Comparison of ENCODE assay signal across 27 mouse cellular contexts in genomic region chr3:116701601-116702000, GRCm38 (mm10). TPM values are rescaled to one million over a fixed set of nuclear protein-coding genes. Genes with fewer than 3 reads are reported as not detected.
A peak's percentile ranks its signal among the peaks of the same experiment; 100 is the strongest.
DNase-seq lines count a peak whose midpoint lies in the region; ATAC-seq and TF ChIP-seq lines count a peak whose summit lies in the region.
"Had no signal": no experiment of that assay in that cellular context is flagged by ENCODE, and none has a peak within 500 bp of the region (broad histone marks: within the 10 kb centered on the region; RNA-seq: fewer than 3 reads in every experiment).

No protein-coding gene starts in this region.

- no peaks in the 10 kb centered on the region for H3K27me3 ChIP-seq in stomach, embryonic 16.5 days (ENCODE audit: control insufficient read depth, insufficient read depth, low read length)
- no peaks in the 10 kb centered on the region for H3K27me3 ChIP-seq in hindbrain, embryonic 16.5 days (replicated peaks; ENCODE audit: control insufficient read depth, insufficient read depth, low read length)
- H3K27me3 ChIP-seq: embryonic facial prominence, embryonic 13.5 days; forebrain, embryonic 12.5 days; heart, embryonic 15.5 days; hindbrain, embryonic 13.5 days had no signal

- H3K9ac ChIP-seq in stomach, embryonic 16.5 days (ENCODE audit: low read length) = no peak overlapping the region
- H3K9ac ChIP-seq in hindbrain, embryonic 16.5 days (ENCODE audit: low read depth, low read length) = no peak overlapping the region
- H3K9ac ChIP-seq: embryonic facial prominence, embryonic 13.5 days; forebrain, embryonic 12.5 days; heart, embryonic 15.5 days; hindbrain, embryonic 13.5 days had no signal

- DNase-seq in CD4-positive, CD25-positive, alpha-beta regulatory T cell, adult 2 months (ENCODE audit: low read depth, low spot score) = peak; percentile 18
- DNase-seq in CD4-positive helper T cell, adult 2 months (ENCODE audit: low read depth, low spot score) = peak; percentile 17
- peak; percentile 57 for DNase-seq in ZHBTc4 (ENCODE audit: low read depth, low spot score)
- no peak for DNase-seq in left cerebral cortex, adult 2 months (ENCODE audit: extremely low spot score in 1 of 2, low spot score in 2 of 2)
- DNase-seq: adrenal gland, adult 8-10 months; adrenal gland, postnatal 36 days; B cell, adult 2 months; cerebellum, adult 11 months; cerebellum, adult 8-10 months; cerebellum, postnatal 14 days; gastrocnemius, postnatal 14 days; heart, adult 2 months; heart, postnatal 14 days had no signal

- H3K27ac ChIP-seq in stomach, embryonic 16.5 days (ENCODE audit: low read length) = peak overlapping the region; percentile 46; the same call in 1 of the 2 replicates
- no peak overlapping the region for H3K27ac ChIP-seq in hindbrain, embryonic 16.5 days (ENCODE audit: low read depth, low read length)
- no peak overlapping the region for H3K27ac ChIP-seq in left cerebral cortex, adult 2 months
- H3K27ac ChIP-seq: embryonic facial prominence, embryonic 13.5 days; forebrain, embryonic 12.5 days; heart, adult 2 months; heart, embryonic 15.5 days; hindbrain, embryonic 13.5 days had no signal

- peaks cover 8% of the 10 kb centered on the region; the same call in 1 of the 2 replicates for H3K4me1 ChIP-seq in stomach, embryonic 16.5 days (ENCODE audit: control insufficient read depth, insufficient read depth, low read length)
- no peaks in the 10 kb centered on the region for H3K4me1 ChIP-seq in hindbrain, embryonic 16.5 days (ENCODE audit: control insufficient read depth, insufficient read depth, low read depth, low read length)
- H3K4me1 ChIP-seq: embryonic facial prominence, embryonic 13.5 days; forebrain, embryonic 12.5 days; hindbrain, embryonic 13.5 days had no signal

- 89% methylated on average over 4 of the region's 4 CpGs for WGBS in stomach, embryonic 16.5 days
- 92% methylated on average over 4 of the region's 4 CpGs for WGBS in hindbrain, embryonic 16.5 days

- H3K4me2 ChIP-seq in stomach, embryonic 16.5 days (ENCODE audit: low read depth, low read length) = no peak overlapping the region
- no peak overlapping the region for H3K4me2 ChIP-seq in hindbrain, embryonic 16.5 days (ENCODE audit: low read length)
- H3K4me2 ChIP-seq: embryonic facial prominence, embryonic 13.5 days; forebrain, embryonic 12.5 days; heart, embryonic 11.5 days; heart, embryonic 15.5 days; hindbrain, embryonic 13.5 days had no signal

- no peaks in the 10 kb centered on the region for H3K36me3 ChIP-seq in stomach, embryonic 16.5 days (ENCODE audit: control insufficient read depth, insufficient read depth, low read length)
- no peaks in the 10 kb centered on the region for H3K36me3 ChIP-seq in hindbrain, embryonic 16.5 days (ENCODE audit: control insufficient read depth, insufficient read depth, low read length)
- H3K36me3 ChIP-seq: forebrain, embryonic 12.5 days; heart, embryonic 15.5 days; hindbrain, embryonic 13.5 days had no signal

- ATAC-seq in CD4-positive, CD25-positive, alpha-beta regulatory T cell, adult 4 months = no peak
- ATAC-seq in stomach, embryonic 16.5 days (ENCODE audit: insufficient read depth, low FRiP score) = no peak
- no peak for ATAC-seq in hindbrain, embryonic 16.5 days
- ATAC-seq: forebrain, embryonic 16.5 days had no signal

- intact Hi-C loops in left cerebral cortex, adult 2 months (cut with DNase I) = no loop called here

- TF ChIP-seq CTCF in left cerebral cortex, adult 2 months (IDR thresholded peaks at IDR 0.05) = no peak

- no peak overlapping the region for H3K4me3 ChIP-seq in stomach, embryonic 16.5 days (replicated peaks; ENCODE audit: low read length)
- H3K4me3 ChIP-seq in hindbrain, embryonic 16.5 days (ENCODE audit: low read length) = no peak overlapping the region
- no peak overlapping the region for H3K4me3 ChIP-seq in left cerebral cortex, adult 2 months
- H3K4me3 ChIP-seq: embryonic facial prominence, embryonic 13.5 days; forebrain, embryonic 12.5 days; heart, adult 2 months; heart, embryonic 15.5 days; hindbrain, embryonic 13.5 days had no signal

- H3K9me3 ChIP-seq in stomach, embryonic 16.5 days (replicated peaks; ENCODE audit: control insufficient read depth, low read length) = no peaks in the 10 kb centered on the region
- H3K9me3 ChIP-seq in hindbrain, embryonic 16.5 days (ENCODE audit: control insufficient read depth, low read length) = no peaks in the 10 kb centered on the region
- H3K9me3 ChIP-seq: embryonic facial prominence, embryonic 13.5 days; forebrain, embryonic 12.5 days; G1E; heart, embryonic 15.5 days; hindbrain, embryonic 13.5 days had no signal

RNA-seq across cellular contexts. Expression of gene Slc35a3, which starts 11.0 kb away (rescaled TPM):
- 1 to 10 TPM; 5.8 to 7.1 TPM for polyA plus RNA-seq in CD4-positive, CD25-positive, alpha-beta regulatory T cell, adult 4 months (2017; shearing (Covaris generic))
- 34.1 and 40.3 TPM in 2 replicates for polyA plus RNA-seq in stomach, embryonic 16.5 days (2015; fragmentation: Nextera tagmentation; extraction: Ambion mirVana)
- 7.3 and 8.1 TPM in 2 replicates for polyA plus RNA-seq in hindbrain, embryonic 16.5 days (2015; fragmentation: Nextera tagmentation; extraction: Ambion mirVana)
- 10 to 100 TPM; 15.7 to 17.7 TPM for total RNA-seq in left cerebral cortex, adult 2 months (2021)

RNA-seq across cellular contexts. Expression of gene Gm43191, which starts 20.5 kb away (rescaled TPM):
- polyA plus RNA-seq in CD4-positive, CD25-positive, alpha-beta regulatory T cell, adult 4 months (2017; shearing (Covaris generic)) = not detected
- polyA plus RNA-seq in stomach, embryonic 16.5 days (2015; fragmentation: Nextera tagmentation; extraction: Ambion mirVana) = not detected in 2 replicates
- polyA plus RNA-seq in hindbrain, embryonic 16.5 days (2015; fragmentation: Nextera tagmentation; extraction: Ambion mirVana) = not detected in 2 replicates
- total RNA-seq in left cerebral cortex, adult 2 months (2021) = under 1 TPM in 1 of 2 experiments, not detected in 1; 0.56 TPM
- total RNA-seq: adrenal gland, adult 8-10 months; adrenal gland, postnatal 36 days; G1E; gastrocnemius, adult 18-20 months; gastrocnemius, postnatal 14 days; hematopoietic stem cell, adult 5-6 weeks had no signal
- polyA plus RNA-seq: embryonic facial prominence, embryonic 13.5 days; forebrain, embryonic 12.5 days; forebrain, embryonic 16.5 days; frontal cortex, adult 2 months; G1E; gonadal fat pad, adult 2 months; heart, adult 2 months; heart, embryonic 11.5 days; heart, embryonic 15.5 days had no signal

RNA-seq across cellular contexts. Expression of gene Mfsd14a, which starts 39.1 kb away (rescaled TPM):
- 10 to 100 TPM; 84.4 to 86.1 TPM for polyA plus RNA-seq in CD4-positive, CD25-positive, alpha-beta regulatory T cell, adult 4 months (2017; shearing (Covaris generic))
- 84.1 and 89.5 TPM in 2 replicates for polyA plus RNA-seq in stomach, embryonic 16.5 days (2015; fragmentation: Nextera tagmentation; extraction: Ambion mirVana)
- 64.6 and 68.2 TPM in 2 replicates for polyA plus RNA-seq in hindbrain, embryonic 16.5 days (2015; fragmentation: Nextera tagmentation; extraction: Ambion mirVana)
- total RNA-seq in left cerebral cortex, adult 2 months (2021) = 10 to 100 TPM; 55.1 to 57.3 TPM

Comparison
In these comparisons a context has a peak if more than half of its experiments do, and no peak if none do; other contexts are left out.
1. DNase-seq: peak in CD4-positive, CD25-positive, alpha-beta regulatory T cell, adult 2 months (single experiment), CD4-positive helper T cell, adult 2 months (single experiment) and ZHBTc4 (single experiment); none in left cerebral cortex, adult 2 months (0 of 2).